Mouse (Mus musculus): Measurements from ENCODE around the gene Frmd4b. TPM values are rescaled to one million over a fixed set of nuclear protein-coding genes. Genes with fewer than 3 reads are reported as not detected.

The Frmd4b gene
- total RNA-seq (2021): 10 to 100 TPM; 25.1 to 31.3 TPM
- long read RNA-seq, experiment 1, full-length matches to known transcripts: 8 of 18 reads
- long read RNA-seq, experiment 1, partial matches to known transcripts: 3 of 18 reads
- long read RNA-seq, experiment 1, other reads (novel, unspliced or antisense): 7 of 18 reads
- long read RNA-seq, experiment 2, full-length matches to known transcripts: 11 of 26 reads
- long read RNA-seq, experiment 2, partial matches to known transcripts: 8 of 26 reads
- long read RNA-seq, experiment 2, other reads (novel, unspliced or antisense): 7 of 26 reads

- DNase-seq (ENCODE audit: low spot score in 2 of 2): peak; percentile 26 to 48
Observed at GRCm38 (mm10) chr6:97617266-97617743, at the start of gene Frmd4b. TSS of gene Frmd4b (minus strand) at chr6:97617541.

- DNase-seq (ENCODE audit: low spot score in 2 of 2): no peak
Observed at GRCm38 (mm10) chr6:97666417-97666816, 49.1 kb upstream of the Frmd4b start.

DNA sequence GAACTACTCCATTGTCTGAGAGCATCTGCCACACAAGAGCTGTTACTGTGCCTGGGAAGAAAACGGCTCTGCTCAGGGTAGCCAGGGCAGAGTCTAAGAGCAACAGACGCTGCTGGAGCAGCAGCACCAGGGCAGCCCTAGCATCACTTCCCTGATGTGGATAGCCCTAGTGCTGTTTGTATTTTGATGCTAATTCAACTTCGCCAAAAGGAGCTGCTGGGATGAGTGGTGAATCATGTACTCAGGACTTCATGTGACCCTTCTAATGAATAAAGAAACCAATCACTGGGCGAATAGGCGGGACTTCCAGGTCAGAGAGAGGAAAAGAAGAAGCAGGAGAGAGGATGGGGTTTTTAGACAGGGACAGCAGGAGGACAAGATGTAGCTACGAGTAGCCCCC lies 41.6 kb upstream of the Frmd4b start:
- DNase-seq (ENCODE audit: low spot score in 2 of 2): no peak

DNA sequence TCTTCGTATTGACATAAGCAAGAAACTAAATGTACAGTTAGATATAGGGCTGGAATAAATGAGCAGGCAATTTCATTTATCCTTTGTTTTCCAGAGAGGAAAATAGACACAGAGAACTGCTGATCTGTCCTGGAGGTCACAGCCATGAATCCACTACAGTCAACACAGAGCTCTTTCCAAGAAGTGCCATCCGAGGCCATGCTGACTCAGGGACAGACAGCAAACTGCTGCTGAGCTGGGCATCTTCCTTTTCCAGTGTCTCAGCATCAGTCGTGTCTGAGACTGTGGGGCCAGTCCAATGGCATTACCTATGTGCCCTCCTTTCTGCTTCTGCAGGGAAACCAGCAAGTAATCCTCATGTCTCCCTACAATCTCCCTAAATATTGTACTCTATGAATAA lies 38.6 kb upstream of the Frmd4b start:
- no peak for DNase-seq (ENCODE audit: low spot score in 2 of 2)

DNA sequence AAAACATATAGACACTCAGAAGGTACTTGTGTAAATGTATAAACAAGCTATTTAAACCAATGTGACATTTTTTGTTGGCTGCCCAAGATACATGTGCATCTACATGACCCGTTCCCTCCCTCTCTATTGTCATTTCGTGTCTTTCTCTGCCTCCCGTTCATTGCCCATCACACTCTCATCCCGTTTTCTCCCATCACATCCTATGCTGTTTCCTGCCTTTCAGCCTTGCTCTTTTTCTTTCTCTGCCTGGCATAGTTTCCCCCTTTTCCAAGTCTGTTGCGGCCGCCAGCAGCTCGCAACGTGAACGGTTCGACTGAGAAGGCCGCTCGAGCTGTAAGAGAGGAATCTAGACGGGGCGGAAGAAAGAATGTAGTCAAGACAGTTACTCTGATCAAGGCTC lies 30.2 kb upstream of the Frmd4b start:
- no peak for DNase-seq (ENCODE audit: low spot score in 2 of 2)

- no peak for DNase-seq (ENCODE audit: low spot score in 2 of 2)
Observed at GRCm38 (mm10) chr6:97623330-97623729, 6.0 kb upstream of the Frmd4b start.

DNA sequence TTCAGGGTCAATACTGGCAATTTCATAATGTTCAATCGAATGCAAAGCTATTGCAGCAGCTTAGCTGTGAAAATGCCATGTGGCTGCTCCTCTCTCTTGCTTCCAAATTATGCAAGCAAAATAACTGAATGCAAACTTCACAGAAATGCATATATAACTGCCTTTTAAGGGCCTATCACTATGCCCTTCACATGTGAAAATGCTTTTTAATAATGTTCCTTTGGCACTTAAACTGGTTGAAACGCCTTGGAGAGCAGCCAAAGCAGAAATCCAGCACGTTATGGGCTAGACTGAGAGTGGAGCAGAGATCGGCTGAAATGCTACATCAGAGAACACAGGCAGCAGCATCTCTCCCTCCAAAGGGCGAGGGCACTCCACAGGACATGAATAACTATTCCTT lies 4.9 kb upstream of the Frmd4b start:
- no peak for DNase-seq (ENCODE audit: low spot score in 2 of 2)

GRCm38 (mm10) chr6:97617774-97618173 lies 433 bp upstream of the Frmd4b start:
- no peak for DNase-seq (ENCODE audit: low spot score in 2 of 2)

GRCm38 (mm10) chr6:97616658-97617265 lies 579 bp downstream of the Frmd4b start:
- DNase-seq (ENCODE audit: low spot score in 2 of 2): peak in 1 of 2 experiments; percentile 13

GRCm38 (mm10) chr6:97615901-97616461 lies 1.4 kb downstream of the Frmd4b start:
- DNase-seq (ENCODE audit: low spot score in 2 of 2): no peak

DNA sequence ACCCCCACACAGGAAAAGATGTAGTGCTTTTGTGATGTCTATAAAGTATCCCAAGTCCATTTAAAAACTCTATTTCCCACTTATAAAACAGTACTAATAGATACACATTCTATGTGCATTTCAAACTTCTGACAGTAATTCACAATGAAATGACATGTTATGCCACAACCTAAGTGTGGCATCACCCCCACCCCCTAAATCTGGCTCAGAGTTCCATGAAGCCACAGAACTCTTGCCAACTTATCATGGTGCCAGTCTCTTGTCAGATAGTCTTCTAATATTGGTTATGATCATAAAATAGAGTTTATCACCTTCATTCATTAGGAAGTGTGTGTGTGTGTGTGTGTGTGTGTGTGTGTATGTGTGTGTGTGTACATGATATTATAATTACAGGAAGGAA lies 3.2 kb downstream of the Frmd4b start:
- DNase-seq (ENCODE audit: low spot score in 2 of 2): no peak

GRCm38 (mm10) chr6:97612861-97613260 lies 4.5 kb downstream of the Frmd4b start:
- no peak for DNase-seq (ENCODE audit: low spot score in 2 of 2)

- no peak for DNase-seq (ENCODE audit: low spot score in 2 of 2)
Observed at GRCm38 (mm10) chr6:97610051-97610450, 7.3 kb downstream of the Frmd4b start.

DNA sequence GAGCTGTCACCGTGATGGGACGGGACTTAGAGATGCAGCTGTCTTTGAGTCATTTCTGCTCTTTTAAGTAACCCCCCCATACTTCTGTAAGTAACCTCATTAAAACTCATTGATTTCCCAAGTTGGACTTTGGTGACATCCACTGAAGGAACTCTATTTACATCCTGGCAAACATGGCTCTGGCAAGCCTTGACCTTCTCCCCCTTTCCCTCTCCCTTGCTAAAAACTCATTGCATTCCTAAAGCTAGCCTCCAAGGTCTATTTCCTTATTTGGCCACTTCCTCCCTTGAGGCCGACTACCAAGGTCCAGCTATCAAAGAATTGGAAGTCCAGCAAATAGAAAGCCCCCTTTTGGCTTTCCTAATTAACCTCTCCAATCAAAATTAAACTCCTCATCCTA lies 9.7 kb downstream of the Frmd4b start:
- no peak for DNase-seq (ENCODE audit: low spot score in 2 of 2)

DNA sequence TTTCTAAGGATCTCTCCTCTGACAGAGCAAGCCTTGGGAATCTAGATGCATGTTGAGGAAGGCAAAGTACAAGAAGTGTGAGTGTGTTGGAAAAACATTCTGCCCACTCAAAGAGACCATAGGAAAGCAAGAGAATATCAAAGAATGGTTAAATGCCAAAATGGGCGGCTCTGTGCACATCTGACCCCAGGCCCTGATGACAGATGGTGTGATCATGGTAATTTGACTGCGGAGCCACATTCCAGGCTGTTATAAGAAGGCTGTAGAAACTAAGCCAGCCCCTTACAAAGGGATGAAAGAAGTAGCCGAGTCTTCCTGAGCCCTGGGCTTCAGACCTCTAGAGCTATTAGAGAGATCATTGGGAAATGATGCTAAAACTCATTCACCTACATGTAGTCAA lies 22.1 kb downstream of the Frmd4b start:
- no peak for DNase-seq (ENCODE audit: low spot score in 2 of 2)

GRCm38 (mm10) chr6:97594589-97594988 lies 22.8 kb downstream of the Frmd4b start:
- no peak for DNase-seq (ENCODE audit: low spot score in 2 of 2)

DNA sequence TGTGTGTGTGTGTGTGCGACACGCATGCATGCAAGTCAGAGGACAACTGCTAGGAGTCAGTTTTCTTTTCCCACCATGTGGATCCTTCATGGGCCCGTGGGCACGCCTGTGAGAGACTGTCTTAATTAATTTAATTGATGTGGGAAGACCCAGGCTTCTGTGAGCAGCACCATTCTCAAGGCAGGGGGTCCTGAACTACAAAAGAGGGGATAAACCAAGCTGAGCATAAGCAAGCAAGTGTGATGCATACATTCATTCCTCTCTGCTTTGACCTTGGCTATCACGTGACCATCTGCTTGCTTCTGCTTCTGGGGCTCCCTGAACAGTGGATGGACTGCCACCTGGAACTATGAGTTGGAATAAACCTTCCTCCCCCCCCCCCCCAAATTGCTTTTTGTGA lies 27.1 kb downstream of the Frmd4b start:
- no peak for DNase-seq (ENCODE audit: low spot score in 2 of 2)

DNA sequence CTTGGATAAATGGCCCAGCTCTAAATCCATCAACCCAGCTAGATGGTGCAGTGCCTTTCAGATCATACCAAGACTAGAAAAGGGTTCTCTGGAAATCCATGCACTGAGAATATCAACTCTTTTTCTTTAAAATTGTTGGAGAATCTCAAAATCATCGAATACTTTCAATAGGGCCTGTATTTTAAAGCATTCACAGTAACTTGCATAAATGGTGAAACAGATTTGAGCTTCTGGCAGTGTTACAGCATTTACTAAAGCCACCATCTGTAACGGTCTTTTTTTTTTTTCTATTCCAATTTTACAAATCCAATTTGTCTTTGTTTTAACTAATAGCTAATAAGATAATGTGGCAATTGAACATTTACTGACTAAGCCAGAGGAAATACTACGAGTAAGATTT lies 27.8 kb downstream of the Frmd4b start:
- no peak for DNase-seq (ENCODE audit: low spot score in 2 of 2)

- DNase-seq (ENCODE audit: low spot score in 2 of 2): no peak
Observed at GRCm38 (mm10) chr6:97589031-97589430, 28.3 kb downstream of the Frmd4b start.

- no peak for DNase-seq (ENCODE audit: low spot score in 2 of 2)
Observed at GRCm38 (mm10) chr6:97586606-97587005, 30.7 kb downstream of the Frmd4b start.

DNA sequence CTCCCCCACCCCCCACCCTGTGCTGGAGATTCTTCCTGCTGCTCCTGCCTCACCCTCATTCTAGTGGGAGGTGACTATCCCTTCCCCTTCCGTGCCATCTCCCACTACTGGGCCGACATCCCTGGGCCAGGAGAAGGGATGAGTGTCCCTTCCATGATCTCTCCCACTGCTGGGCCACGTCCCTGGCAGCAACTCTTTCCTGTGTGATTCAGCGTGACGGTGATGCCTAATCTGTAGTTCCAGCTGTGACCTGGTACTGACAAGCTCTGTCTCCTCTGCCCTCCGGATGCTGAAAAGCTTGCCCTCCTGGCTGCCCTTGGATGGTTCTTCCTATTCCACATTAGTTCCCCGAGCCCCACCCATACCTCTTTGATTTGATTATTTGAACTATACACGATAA lies 31.3 kb downstream of the Frmd4b start:
- no peak for DNase-seq (ENCODE audit: low spot score in 2 of 2)

DNA sequence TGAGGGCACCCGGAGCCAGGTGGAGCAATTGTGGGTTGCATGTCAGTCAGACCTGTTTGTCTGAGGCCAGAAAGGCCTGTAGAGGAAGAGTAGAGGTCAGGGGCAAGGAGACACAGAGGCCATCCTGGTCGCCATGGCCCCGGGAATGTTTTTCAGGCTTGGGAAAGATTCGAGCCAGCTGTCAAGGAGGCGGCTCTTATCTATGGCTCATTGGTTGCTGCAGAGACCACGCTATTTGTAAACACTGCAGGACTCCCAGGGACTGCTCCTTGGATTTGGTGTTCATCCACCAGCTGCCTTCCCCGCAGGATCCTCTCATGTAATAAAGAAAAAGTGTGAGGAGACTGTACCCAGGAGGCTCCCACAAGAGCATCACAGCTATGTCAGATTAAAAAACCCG lies 34.6 kb downstream of the Frmd4b start:
- DNase-seq (ENCODE audit: low spot score in 2 of 2): no peak

DNA sequence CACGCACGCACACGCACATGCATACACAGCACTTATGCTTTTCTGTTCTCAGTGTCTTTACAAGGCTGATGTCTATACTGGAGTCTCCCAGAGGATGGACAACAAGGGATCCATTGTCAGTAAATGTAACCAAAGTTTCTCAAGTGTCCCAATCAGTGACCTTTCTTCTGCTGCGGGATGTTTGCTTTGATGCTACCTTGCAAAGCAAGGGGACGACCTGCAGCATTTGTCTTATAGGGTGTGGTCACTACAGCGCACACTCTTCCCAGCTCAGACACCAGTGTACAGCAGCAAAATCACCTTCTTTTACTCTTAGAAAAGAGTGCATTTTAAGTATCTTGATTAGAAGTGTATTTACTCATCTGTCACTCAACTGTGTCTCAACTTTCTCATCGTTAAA lies 35.4 kb downstream of the Frmd4b start:
- DNase-seq (ENCODE audit: low spot score in 2 of 2): no peak

Data from gastrocnemius, postnatal 4 days (tissue).